Mouse (Mus musculus): ENCODE measurements around the gene Eif4g3.

DNA sequence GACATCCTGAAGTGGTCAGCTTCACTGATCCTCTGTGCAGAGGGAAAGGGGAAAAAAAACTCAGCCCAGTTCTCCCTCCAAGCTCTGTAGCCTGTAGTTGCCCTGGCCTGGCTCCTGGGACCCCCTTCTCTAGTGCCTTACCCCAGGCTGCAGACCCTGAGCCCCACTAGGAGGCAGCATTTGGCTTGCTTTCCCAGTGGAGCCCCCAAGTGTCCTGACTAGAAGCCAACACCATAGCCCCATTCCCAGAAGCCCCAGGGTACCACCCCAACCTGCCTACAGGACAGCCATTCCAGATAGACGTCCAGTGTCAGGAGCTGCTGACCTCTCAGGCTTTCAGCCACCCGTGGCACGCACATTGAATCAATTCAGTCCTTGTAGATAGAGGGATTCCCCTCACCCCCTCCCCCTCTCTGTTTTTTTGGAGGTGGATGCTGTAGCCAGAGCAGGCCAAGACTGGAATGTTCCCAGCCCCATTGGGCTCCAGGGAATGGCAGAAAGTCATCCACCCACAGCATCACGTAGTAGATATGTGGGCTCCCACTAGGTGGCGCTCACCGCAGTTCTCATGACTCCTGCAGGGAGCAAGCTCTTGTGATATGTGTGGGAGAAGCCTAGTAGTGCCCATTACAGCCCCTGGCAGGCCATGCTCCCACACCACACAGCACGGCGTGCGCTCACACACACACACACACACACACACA, 28.8 kb upstream of the Eif4g3 start:
- TF ChIP-seq POLR2A (IDR thresholded peaks at IDR 0.05; ENCODE audit: insufficient read depth, low read depth, low read length) (no peak), CTCF (IDR thresholded peaks at IDR 0.05; ENCODE audit: insufficient read depth, low read depth, low read length) (peak; percentile 44; the same call in 1 of the 2 replicates)
